Mouse (Mus musculus) brown adipose tissue, adult 24 weeks (tissue): ENCODE measurements around the gene Myo1a. TPM values are rescaled to one million over a fixed set of nuclear protein-coding genes. Genes with fewer than 3 reads are reported as not detected.

Experiments used
- H3K27ac ChIP-seq: fragments of 200-500 bp; replicated peaks from 2 replicates; pipeline ENCODE4 v1.5.1; 2012; ENCODE audit warnings: low read depth, mild to moderate bottlenecking, low read length
- H3K4me1 ChIP-seq: fragments of 200-500 bp; 2 replicates; pipeline ENCODE4 v1.6.1; 2012; ENCODE audit warnings: low read length, mixed read lengths; ENCODE audit not compliant: control insufficient read depth, insufficient read depth, insufficient read length
- H3K4me3 ChIP-seq: fragments of 200-500 bp; 2 replicates; pipeline ENCODE4 v1.5.1; 2012; ENCODE audit warnings: low read depth, mild to moderate bottlenecking, low read length, moderate library complexity; ENCODE audit not compliant: insufficient read depth
- polyA plus RNA-seq: library from polyadenylated mRNA; stranded (reverse); fragments of >200 nt; gene quantifications from 2 replicates; pipeline ENCODE4 v1.2.4, GENCODE M21; 2012; ENCODE audit not compliant: missing spikeins, insufficient read depth, insufficient read length

Gene Myo1a
- polyA plus RNA-seq, 1 experiment = not detected

GRCm38 (mm10) chr10:127731397-127731796 is 26.4 kb downstream of the Myo1a start:
- H3K4me3 ChIP-seq = no peak overlapping the region
- no peaks in the 10 kb centered on the region for H3K4me1 ChIP-seq
- no peak overlapping the region for H3K27ac ChIP-seq

DNA sequence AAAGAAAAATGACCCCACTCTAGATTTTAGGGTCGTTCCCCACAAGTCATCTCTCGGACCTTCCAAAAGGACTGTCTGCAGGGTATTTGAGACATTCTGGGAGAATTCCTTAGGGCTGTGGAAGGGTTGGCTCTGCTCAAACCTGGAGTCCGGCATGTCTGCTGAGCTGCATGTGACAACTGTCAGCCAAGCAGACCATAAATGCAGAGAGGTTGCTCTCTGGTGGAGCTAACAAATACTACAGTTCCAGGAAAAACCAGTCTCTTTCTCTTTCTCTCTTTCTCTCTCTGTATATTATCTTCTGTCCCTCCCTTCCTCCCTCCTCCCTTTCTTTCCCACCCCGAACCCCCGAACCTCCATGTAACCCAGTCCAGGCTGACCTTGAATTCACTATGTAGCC is 29.5 kb downstream of the Myo1a start:
- no peaks in the 10 kb centered on the region for H3K4me1 ChIP-seq
- no peak overlapping the region for H3K27ac ChIP-seq
- H3K4me3 ChIP-seq = no peak overlapping the region

- Histone ChIP-seq H3K4me1 (peaks cover 2% of the 10 kb centered on the region; the same call in 1 of the 2 replicates), H3K4me3 (no peak overlapping the region), H3K27ac (no peak overlapping the region)
Observed at GRCm38 (mm10) chr10:127736266-127736665, 31.3 kb downstream of the Myo1a start.

GRCm38 (mm10) chr10:127736916-127737315 is 31.9 kb downstream of the Myo1a start:
- Histone ChIP-seq H3K4me3 (no peak overlapping the region), H3K27ac (0 out of 2 replicates have a peak overlapping the region, but pooled peaks have one; percentile 37), H3K4me1 (peaks cover 2% of the 10 kb centered on the region; the same call in 1 of the 2 replicates)

GRCm38 (mm10) chr10:127737552-127737951 is 32.6 kb downstream of the Myo1a start:
- Histone ChIP-seq H3K27ac (peak overlapping the region; percentile 37; the same call in 1 of the 2 replicates), H3K4me1 (peaks cover 2% of the 10 kb centered on the region; the same call in 1 of the 2 replicates), H3K4me3 (no peak overlapping the region)

DNA sequence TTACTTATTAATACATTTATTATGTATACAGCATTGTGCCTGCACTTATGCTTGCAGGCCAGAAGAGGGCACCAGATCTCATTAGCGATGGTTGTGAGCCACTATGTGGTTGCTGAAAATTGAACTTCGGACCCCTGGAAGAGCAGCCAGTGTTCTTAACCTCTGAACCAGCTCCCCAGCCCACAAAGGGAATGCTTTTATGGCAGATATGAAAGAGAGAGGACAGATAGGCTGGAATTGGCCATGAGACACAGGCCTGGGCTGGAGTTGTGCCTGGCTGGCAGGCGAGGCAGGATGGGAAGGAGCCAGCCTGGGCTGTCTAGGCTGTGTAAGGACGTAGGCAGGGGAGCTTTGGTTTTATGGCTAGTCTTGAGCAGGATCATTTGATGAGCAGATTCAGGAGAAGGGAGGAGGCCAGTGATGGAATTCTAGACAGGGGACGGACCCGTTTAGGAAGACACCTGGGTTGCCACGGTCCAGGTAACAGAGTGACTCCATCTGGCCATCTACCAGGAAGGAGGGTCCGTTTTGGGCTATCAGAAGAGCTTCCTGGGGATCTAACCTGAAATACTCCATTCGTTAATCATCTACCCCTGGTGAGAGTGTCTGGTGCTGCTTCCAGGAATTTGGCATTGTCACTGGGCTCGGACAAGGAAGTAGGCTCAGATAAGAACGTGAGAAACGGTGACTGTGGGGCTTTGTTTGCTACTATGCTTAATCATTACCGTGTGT is 33.3 kb downstream of the Myo1a start:
- H3K4me1 ChIP-seq = peaks cover 2% of the 10 kb centered on the region; the same call in 1 of the 2 replicates
- no peak overlapping the region for H3K27ac ChIP-seq

DNA sequence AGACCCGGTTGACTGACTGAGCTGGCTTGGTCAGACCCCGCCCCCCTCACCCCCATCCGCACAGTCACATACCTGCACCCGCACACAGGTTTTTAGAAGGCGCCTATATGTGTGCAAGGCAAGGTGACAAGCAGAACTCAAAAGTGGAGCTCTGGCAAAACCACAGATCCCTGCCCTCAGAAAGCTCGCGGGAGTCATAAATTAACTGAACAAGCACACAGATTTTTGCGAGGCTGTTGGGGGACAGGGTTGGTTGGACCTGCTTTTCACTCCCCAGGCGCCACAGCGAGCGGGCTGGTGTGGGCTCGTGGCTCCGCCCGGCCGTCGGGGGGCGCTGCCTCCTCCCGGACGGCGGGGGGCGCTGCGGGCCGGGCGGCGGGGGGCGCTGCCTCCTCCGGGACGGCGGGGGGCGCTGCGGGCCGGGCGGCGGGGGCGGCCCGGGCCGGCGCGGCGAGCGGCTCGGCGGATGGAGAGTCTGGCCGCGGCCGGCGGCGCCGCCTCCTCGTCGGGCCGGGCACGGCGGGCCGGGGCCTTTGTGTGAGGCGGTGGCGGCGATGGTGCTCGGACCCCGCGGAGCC is 34.2 kb downstream of the Myo1a start, which contains the start of gene Zbtb39:
Zbtb39 (plus strand) TSS at position 456 of the 578 bp plus-strand sequence.
- Histone ChIP-seq H3K4me1 (peaks cover 2% of the 10 kb centered on the region; the same call in 1 of the 2 replicates), H3K27ac (peak within 1 kb of the TSS; percentile 24), H3K4me3 (peak within 1 kb of the TSS; percentile 92)

More for the DNA sequence above, 33.3 kb downstream of the Myo1a start:
- no peak overlapping the region for H3K4me3 ChIP-seq

DNA sequence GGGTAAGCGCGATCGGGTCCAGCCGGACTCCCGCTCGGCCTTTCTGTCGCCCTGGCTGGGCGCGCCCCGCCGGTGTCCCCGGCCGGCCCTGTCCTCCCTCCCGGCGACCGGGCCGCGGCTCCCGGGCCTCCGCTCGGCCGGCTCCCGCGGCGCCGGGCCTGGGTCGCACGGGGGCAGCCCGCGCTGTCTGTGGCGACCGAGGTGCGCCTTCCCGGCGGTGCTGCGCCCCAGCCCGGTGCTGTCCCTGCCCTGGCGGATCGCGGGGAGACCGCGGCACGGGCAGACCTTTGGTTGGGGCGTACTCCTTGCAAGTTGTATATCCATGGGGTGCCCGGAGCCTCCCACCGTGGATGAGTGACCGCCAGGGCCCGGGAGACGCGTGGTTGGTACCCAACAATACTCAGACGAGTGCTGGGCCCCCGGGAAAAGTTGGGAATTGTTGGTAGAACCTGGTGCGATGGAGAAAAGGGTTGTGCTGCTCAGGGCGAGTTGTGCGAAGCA is 34.7 kb downstream of the Myo1a start:
- Histone ChIP-seq H3K27ac (peak overlapping the region; percentile 24), H3K4me1 (peaks cover 2% of the 10 kb centered on the region; the same call in 1 of the 2 replicates)

GRCm38 (mm10) chr10:127744661-127745060 is 39.7 kb downstream of the Myo1a start:
- H3K4me1 ChIP-seq = peaks cover 15% of the 10 kb centered on the region
- 0 out of 2 replicates have a peak overlapping the region, but pooled peaks have one; percentile 5 for H3K27ac ChIP-seq
- H3K4me3 ChIP-seq = no peak overlapping the region

More for the DNA sequence above, 34.7 kb downstream of the Myo1a start:
- H3K4me3 ChIP-seq = peak overlapping the region; percentile 92

DNA sequence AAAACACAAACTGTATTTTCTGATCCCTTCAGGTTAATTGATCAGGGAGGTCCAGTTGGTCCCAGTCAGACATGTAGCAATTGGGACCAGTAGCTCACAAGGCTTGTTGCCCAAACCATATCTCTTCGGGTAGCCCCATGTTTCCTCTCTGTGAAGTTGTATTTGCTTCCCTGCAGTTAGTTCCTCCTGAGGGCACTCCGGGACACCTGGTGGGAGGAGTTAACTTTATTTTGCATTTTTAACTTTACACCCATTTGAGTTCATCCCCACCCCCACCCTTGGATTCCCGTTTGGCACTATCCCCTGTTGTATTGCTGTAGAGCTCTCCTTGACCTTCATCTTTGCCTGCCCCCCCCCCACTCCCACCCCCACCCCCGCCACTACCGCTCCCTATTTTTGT is 40.9 kb downstream of the Myo1a start:
- no peak overlapping the region for H3K4me3 ChIP-seq

DNA sequence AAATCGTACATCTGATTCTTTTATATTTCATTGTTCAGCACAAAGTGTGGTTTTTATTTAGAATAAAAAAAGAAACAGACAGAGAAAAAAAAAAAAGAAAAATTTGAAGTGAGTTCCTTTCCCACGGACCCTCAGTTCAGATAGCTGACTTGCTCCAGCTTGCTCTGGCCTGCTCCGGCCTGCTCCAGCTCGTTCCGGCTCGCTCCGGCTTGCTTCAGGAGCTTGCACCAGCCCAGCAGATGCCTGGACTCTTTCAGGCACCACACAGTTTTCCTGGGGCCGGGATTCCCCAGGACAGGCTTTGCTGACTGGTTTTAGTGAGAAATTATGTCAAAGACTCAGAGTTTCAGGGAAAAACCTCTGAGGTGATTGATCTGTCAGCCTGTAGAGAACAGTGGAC is 42.3 kb downstream of the Myo1a start:
- no peak overlapping the region for H3K27ac ChIP-seq
- no peak overlapping the region for H3K4me3 ChIP-seq
- peaks cover 18% of the 10 kb centered on the region for H3K4me1 ChIP-seq

More for the DNA sequence above, 40.9 kb downstream of the Myo1a start:
- no peak overlapping the region for H3K27ac ChIP-seq
- H3K4me1 ChIP-seq = peaks cover 18% of the 10 kb centered on the region

DNA sequence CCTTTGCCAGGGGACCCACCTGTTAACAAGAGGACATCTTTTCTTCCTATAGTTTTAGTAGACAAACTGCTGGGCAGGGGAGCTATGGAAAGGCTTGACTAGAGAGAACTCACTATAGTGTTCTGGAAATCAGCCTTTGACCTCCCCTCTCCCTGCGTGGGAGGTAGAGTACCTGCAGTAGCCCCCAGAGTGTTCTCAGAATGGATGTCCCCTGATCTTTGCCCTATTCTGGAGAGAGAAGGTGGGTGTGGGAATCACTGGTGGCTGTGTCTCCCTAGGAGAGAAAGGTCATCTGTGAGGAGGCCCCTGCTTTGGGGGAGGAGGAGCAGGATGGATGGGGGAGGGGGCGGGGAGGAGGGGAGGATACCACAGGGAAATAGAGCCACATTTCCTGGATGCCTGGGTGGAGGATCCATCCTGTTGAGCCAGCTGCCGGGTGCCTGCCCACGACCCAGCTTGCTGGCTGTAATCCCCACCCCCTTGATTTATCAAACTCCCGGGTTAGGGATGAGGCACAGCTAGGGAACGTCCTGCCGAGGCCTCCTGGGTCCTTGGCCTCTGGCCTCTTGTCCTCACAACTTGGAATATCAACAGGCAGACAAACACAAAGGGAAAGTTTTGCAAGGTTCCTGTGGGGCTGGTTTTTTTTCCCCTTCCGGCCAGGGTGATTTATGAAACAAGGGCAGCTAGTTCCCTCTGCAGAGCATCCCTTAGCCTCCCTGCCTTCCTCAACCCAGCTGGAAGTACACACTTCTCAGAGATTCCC is 44.1 kb downstream of the Myo1a start:
- Histone ChIP-seq H3K27ac (peak overlapping the region; percentile 85), H3K4me3 (peak overlapping the region; percentile 62)

DNA sequence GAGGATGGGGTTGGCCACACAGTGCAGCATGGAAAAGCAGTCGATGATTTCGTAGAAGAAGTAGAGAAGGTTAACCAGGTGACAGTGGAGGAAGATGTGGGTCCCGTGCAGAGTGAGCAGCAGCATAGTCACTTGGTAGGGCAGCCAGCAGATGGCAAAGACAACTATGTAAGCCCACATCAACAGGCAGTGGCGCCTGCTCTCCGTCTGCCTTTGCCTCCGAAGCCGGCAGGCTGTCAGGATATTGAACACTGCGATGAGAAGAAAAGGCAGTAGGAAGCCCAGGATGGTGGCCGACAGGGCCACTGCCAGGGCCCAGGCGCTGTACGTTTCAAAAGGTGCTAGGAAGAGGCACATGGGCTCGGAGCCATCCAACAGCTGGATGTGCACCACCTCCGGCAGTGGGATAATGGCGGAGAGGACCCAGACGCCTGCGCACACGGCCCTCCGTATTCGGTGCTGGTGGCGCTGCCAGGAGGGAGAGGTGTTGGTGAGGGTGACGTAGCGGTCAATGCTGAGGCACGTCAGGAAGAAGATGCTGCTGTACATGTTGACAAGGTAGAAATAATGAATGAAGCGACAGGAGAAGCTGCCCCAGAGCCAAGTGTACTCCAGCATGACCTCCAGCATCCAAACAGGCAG is 45.3 kb downstream of the Myo1a start:
- Histone ChIP-seq H3K27ac (peak overlapping the region; percentile 60), H3K4me1 (peaks cover 35% of the 10 kb centered on the region)

More for the DNA sequence above, 44.1 kb downstream of the Myo1a start:
- peaks cover 24% of the 10 kb centered on the region for H3K4me1 ChIP-seq

DNA sequence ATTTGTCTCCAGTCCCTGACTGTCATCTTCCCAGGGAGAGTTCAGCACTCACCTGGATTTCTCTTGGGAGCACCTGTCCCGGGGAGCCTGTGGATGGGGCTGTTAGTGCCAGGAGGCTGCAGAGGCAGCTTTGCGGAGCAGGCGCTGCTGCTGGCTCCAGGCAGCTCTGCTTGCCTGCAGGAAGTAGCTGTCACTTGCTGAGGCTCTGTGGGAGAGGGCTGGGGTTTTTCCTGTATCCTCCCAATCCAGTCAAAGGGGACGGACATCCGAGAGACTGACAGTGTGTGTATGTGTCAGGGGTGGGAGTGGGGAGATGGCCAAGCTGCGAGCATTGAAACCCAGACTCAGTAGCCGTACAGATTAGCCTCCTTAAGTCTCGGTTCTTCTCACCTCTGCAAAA is 46.6 kb downstream of the Myo1a start, which contains the start of gene Gpr182:
Gpr182 (minus strand) TSS at position 185 of the 400 bp plus-strand sequence.
- peak within 1 kb of the TSS; percentile 62 for H3K4me3 ChIP-seq
- peaks cover 28% of the 10 kb centered on the region for H3K4me1 ChIP-seq
- peak within 1 kb of the TSS; percentile 60 for H3K27ac ChIP-seq

More for the DNA sequence above, 45.3 kb downstream of the Myo1a start:
- peak overlapping the region; percentile 62 for H3K4me3 ChIP-seq
